Mouse (Mus musculus) layer of hippocampus, adult 9-11 months (tissue): ENCODE results near the gene Asic2.

ENCODE experiments used
- DNase-seq: peaks from one replicate; pipeline ENCODE4 v3.0.0; 2022

Gene Asic2

GRCm38 (mm10) chr11:81590911-81591310 lies 377.3 kb downstream of the Asic2 start:
- no peak for DNase-seq

DNA sequence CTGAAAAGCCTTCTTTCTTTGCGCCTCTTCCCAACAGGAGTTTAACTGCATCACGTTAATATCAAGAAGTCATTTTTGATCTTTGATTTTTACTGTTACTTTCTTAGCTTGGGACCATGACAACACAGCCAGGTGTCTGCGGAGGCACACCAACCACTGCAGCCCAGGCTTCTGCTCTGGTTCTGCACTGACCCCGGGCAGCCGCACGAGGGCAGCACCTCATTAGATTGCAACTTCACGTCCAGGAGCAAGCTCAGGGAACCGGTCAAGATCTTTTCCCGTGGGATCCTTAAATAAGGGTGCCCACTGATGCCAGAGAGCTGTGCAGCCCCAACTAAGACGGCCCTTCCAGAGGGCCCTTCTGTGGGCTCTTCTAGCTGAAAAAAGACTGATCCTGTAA lies 379.6 kb downstream of the Asic2 start:
- DNase-seq, result peak; percentile 70

DNA sequence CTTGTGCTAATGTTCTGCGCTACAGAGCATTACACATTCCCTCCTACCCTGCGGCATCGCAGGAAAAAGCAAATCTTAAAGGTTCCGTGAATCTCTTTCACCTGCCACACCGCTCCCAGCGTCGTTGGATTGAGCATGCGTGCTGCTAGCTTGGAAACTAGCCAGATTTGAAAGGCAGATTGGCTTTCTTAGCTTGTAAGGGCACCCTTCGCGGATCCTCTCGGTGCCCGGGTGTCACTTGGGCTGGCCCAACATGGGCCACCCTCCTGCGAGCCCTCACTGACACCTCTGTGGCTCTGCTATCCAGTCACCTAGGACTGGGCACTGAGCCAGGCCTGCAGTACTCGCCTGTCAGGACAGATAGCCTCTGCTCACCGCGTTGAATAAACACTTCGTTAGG lies 380.3 kb downstream of the Asic2 start:
- DNase-seq, result no peak

DNA sequence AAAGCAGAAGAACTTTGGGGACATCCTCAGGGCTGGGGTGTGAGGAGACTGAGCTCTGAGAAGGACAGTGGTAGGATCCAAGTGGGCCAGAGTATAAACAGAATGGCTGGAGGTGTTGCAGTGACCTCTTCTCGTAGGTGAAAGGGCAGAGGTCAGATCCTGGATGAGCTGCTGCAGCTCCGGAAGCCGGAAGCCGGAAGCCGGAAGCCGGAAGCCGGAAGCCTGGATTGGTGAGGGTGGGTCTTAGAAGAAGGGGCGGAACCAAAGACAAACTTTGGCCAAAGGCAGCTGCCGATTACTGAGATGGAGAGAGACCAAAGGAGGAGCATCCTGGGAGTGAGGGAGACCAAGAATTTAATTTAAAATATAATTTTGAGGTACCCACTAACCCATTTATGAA lies 381.1 kb downstream of the Asic2 start:
- DNase-seq, result no peak

- no peak for DNase-seq
Observed at GRCm38 (mm10) chr11:81584506-81584905, 383.8 kb downstream of the Asic2 start.

DNA sequence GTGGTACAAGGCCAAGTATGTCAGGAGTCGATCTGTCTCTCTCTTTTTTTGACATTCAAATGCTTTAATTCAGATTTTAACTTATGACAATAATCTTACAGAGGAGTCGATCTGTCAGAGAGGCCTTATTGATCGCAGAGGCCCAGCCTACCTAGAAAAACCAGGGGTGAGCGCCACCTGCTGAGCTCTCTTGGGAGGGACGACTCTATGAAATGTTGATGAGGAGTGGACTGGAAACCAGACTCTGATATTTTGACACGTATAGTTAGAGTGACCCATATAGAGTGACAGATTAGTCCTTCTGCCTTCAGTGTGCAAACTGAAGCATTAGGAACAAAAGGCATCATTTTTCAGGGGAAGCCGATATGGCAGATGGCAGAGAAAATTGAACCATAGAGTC lies 385.1 kb downstream of the Asic2 start:
- DNase-seq, result no peak

DNA sequence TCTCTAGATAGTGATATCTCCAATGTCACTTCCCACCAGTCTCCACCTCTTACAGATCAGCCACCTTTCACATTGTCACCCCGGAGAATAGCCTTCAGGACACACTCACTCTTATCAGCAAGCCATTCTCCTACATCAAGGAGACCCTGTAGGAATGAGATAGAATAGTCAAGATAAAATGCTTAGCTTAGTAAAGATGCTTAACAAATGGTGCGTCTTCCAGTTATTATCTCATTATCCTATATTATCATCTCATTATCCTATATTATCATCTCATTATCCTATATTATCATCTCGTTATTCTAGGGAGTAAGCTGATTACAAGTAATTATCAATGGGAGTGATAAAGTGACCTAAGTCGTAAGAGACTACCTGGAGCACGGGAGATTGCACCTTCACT lies 386.1 kb downstream of the Asic2 start:
- DNase-seq, result no peak

GRCm38 (mm10) chr11:81579753-81580152 lies 388.5 kb downstream of the Asic2 start:
- no peak for DNase-seq

DNA sequence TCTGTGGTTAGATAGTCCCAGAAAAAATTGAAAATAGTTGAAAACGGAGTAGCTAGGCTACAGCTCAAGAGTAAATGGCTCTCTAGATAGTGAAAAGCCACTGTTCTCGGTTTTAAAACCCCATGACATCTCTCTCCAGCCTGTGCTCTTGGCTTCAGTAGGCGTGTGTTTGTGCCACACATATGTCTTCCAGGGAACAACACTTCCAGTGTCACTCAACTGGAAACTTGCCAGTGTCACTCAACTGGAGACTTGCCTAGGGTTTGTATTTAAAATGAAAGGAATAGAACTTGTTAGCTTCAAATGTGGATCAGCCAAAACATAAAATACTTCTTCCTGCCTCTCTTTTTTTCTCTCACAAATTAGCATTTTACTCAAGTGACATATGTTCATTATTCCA lies 397.9 kb downstream of the Asic2 start:
- peak; percentile 35 for DNase-seq

- peak; percentile 57 for DNase-seq
Observed at GRCm38 (mm10) chr11:81564857-81565256, 403.4 kb downstream of the Asic2 start.

DNA sequence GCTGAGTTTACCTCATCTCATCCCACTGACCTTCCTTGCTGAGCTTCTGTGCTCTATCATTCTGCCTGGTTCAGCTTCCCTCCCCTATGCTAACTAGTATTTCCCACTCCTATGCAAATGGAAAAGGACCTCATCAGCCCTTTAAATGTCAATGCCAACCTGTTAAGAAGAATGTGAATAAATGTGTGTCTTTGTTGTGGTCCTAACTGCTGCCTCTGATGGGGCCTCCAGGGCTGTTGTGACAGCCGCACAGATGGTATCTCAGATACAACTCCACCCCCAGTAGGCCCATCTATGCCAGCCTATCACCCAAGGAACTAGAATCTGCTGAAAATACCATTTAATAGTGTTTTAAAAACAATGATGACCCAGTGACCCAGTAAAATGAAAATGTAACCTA lies 407.9 kb downstream of the Asic2 start:
- no peak for DNase-seq

DNA sequence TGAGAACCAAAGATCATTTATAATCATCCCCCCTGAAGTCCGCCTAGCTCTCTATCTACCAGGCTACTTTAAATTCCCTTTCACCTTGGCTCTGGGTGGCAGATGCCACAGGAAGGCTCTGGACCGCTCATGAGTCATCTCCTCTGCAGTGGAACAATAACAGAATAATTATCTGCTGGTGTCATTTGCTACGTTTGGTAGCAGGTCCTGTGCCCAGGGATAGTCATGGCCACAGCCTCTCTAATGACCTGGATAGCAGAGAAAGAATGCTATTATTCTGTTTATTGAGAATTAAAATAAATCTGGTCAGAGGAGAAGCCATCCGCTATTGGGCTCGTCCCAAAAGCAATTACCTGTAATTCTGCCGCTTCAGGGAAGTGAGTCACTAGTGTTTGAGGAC lies 425.1 kb downstream of the Asic2 start:
- no peak for DNase-seq

- DNase-seq, result no peak
Observed at GRCm38 (mm10) chr11:81535121-81535717, 433.0 kb downstream of the Asic2 start.

DNA sequence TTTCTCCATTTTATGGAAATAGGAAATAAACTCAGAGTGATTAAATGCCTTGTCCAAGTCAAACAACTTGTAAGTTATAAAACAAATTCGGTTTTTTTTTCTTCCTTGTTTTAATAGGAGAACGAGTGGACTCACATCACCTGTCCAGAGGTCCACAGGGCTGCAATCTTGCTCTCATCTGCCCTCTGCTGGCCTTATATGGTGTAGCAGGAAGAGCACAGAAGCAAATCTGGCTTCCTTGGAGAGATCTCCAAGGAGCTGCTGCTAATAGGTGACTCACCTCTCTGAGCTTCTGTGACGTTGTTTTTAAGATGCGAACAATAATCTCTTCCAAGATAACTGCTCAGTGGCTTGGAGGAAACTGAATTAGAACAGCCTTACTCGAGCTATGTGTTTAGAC lies 433.6 kb downstream of the Asic2 start:
- no peak for DNase-seq

DNA sequence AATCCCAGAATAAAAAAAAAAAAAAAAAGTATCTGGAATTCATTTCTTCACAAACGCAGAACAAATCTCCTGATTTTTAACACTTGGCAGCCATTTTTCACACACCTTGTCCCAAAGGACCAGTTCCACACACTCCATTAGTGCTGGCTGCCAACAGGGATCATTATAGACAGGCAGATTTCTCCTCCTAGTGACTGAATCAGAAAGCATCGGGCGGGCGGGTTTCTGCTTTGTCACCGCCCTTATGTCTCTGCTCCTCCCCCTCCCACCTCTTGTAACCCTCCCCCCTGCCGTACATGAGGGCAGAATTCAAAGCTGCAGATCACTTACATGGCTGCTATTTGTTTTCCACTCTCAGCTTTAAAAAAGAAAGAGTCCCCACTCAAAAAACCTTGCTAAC lies 436.4 kb downstream of the Asic2 start:
- no peak for DNase-seq

GRCm38 (mm10) chr11:81522927-81523326 lies 445.3 kb downstream of the Asic2 start:
- DNase-seq, result peak; percentile 72

DNA sequence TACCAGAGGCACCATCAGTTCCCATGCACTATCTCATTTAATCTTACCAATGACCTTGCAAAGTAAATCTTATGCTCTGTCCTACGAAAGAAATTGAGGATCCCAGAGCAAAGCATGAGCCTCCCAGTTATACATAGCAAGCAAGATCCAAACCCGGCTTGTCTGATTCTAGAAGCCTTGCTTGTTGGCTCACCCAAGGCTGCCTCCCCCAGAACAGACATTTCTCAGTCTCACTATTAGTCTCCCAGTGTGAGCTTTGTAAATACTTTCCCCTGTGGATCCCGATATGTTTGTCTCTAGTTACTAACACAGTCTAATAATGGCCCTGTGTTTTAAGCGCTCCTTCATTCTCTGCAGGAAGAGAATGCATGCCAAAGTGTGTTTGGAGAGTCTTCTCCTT lies 446.4 kb downstream of the Asic2 start:
- DNase-seq, result peak; percentile 29

DNA sequence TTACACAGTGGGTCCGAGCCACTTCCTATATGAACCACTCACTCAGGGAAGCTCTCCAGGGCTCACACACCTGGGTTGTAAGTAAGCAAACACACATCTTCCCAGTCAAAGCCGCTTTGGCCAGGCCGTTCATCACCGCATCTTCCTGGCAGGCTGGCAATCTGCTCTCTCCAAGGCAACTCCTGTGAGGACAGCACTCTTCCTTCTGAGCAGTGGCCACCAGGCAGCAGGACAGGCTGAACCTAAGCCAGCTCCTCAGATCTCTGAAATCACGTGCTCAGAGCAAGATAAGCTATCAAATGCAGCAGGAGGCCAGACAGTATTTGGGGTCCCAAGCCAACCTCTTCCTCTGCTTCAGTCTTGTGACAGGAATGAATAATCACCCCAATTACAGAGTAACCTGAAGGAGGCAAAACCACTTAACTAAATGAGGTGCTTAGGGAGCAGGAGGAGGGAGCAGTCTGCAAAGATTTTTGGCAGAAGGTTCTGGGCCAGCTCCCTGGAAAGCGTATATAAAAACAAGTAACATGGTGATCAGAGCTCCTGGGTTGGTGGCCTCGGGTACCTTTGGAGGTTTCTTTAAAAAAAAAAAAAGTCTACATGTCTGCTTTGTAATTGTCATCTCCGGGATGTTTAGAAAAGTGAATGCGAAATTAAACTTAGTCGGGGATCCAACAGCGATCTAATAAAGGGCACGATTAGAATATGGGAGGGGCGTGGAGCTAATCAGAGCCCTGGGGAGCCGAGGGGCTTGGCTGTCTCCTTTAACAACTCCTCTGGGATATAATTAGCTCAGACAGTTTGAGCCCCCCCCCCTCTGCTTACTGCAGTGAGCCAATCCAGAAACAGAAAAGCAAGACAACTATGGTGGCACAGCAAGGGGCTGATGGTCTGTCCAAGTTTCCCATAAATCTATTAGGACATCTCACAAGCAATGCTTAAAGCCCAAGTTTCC lies 450.0 kb downstream of the Asic2 start:
- DNase-seq, result no peak

DNA sequence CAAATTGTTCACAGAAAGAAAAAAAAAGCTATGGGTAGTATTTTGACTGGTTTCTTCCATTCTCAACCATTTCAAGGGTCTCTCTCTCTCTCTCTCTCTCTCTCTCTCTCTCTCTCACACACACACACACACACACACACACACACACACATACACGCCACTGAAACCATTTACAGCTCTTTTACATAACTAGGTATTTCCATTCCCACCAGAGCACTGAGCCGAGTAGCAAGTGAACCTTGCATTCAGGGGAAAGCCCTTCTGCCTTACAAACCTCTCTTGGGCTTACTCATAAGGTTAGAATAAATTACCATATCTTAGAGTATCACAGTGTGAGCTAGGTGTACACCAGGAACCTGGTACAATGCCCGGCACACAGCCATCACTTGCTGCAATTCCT lies 452.5 kb downstream of the Asic2 start:
- no peak for DNase-seq

DNA sequence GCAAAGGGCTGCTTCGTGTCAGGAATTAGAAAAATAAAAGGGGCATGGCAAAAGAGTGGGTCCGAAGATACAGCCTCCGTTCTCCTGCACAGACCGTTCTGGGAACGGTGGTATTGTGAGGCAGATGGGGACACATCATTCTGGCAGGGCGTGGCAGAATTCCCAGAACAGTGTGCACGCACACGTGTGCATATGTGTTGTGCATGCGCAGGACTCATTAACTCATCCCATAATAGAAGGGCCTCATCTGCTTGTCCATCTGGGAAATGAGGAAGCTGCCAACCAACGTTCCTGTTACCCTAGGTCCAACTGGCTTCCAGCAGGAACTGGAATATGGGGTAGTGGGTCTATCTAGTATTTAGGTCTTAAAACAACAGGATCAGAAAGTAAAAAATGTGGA lies 455.8 kb downstream of the Asic2 start:
- peak; percentile 85 for DNase-seq

- DNase-seq, result peak; percentile 42
Observed at GRCm38 (mm10) chr11:81511401-81511800, 456.9 kb downstream of the Asic2 start.

DNA sequence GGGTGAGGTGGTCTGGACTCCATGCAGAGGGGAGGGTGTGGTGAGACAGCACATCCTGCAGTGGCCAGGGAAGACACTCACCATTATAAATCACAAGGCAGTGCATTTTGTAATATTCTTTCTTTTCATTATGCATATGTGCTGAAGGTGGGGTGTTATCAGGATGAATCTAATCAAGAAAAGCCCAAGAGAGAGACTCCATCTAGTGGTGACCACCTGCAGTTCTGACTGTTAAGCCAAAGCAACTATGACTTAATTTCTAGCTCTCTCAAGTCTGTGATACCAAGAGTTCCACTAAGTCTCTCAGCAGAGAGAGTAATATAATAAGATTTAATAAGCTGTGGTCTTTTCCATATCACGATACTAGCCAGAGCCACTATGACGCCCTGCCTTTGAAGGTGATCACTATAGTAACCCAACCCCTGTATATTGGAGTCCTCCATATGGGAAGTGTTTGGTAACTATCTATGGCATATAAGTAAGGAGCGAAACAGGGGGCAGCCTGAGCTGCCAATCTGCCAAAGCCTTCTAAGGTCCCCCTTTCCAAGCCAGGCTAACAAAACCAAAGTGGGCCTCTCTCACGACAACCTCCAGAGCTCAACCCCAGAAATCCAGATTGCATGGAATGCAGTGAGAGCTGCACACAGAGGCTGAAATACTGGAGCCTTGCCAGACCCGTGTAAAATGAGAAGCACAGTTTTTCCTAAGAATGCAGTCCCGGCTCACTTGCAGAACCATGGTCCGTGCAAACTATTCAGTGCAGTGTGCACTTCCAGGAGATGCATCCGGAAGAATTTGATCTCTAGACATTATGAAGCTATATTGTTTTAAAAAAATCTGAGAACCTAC lies 459.6 kb downstream of the Asic2 start:
- peak; percentile 29 for DNase-seq

GRCm38 (mm10) chr11:81504791-81505430 lies 463.3 kb downstream of the Asic2 start:
- no peak for DNase-seq
